Mouse (Mus musculus) lung, embryonic 15.5 days (tissue): ENCODE data around the gene Cd44. TPM values are rescaled to one million over a fixed set of nuclear protein-coding genes. Genes with fewer than 3 reads are reported as not detected.

Source experiments
- ATAC-seq: fragments of 200-750 bp; cut with Nextera tagmentation; 2 replicates; pipeline ENCODE4 v1.8.0; 2017; ENCODE audit warnings: moderate number of reproducible peaks, borderline replicate concordance; ENCODE audit not compliant: low FRiP score, low TSS enrichment; ENCODE audit errors: extremely low read depth
- H3K27ac ChIP-seq: fragments of 300-500 bp; sonication (generic); 2 replicates; pipeline ENCODE4 v1.5.1; 2015; ENCODE audit warnings: moderate library complexity, mild to moderate bottlenecking, inconsistent platforms
- H3K27me3 ChIP-seq: fragments of 300-500 bp; sonication (generic); 2 replicates; pipeline ENCODE4 v1.6.1; 2015; ENCODE audit warnings: inconsistent platforms
- H3K36me3 ChIP-seq: fragments of 300-500 bp; sonication (generic); 2 replicates; pipeline ENCODE4 v1.6.1; 2015; ENCODE audit warnings: inconsistent platforms
- H3K4me1 ChIP-seq: fragments of 300-500 bp; sonication (generic); 2 replicates; pipeline ENCODE4 v1.6.1; 2015; ENCODE audit warnings: inconsistent platforms
- H3K4me2 ChIP-seq: fragments of 300-500 bp; sonication (generic); 2 replicates; pipeline ENCODE4 v1.6.1; 2015; ENCODE audit warnings: inconsistent platforms, mild to moderate bottlenecking, moderate library complexity
- H3K4me3 ChIP-seq: fragments of 300-500 bp; sonication (generic); 2 replicates; pipeline ENCODE4 v1.5.1; 2015; ENCODE audit warnings: mild to moderate bottlenecking, inconsistent platforms
- H3K9ac ChIP-seq: fragments of 300-500 bp; sonication (generic); 2 replicates; pipeline ENCODE4 v1.6.1; 2015; ENCODE audit warnings: inconsistent platforms
- H3K9me3 ChIP-seq: fragments of 300-500 bp; sonication (generic); 2 replicates; pipeline ENCODE4 v1.6.1; 2016; ENCODE audit warnings: inconsistent platforms
- WGBS: fragments of 180-500 bp; shearing (Covaris S2); methylation state at CpG from one replicate; pipeline ENCODE4 v1.1.7; 2015; 5-methylcytosine and 5-hydroxymethylcytosine counted together
- polyA plus RNA-seq: library from polyadenylated mRNA; unstranded; fragments of >200 nt; fragmentation: Nextera tagmentation; extraction: Ambion mirVana; gene quantifications from 2 replicates; pipeline ENCODE4 v1.2.1, GENCODE M21; 2015

The Cd44 gene
- polyA plus RNA-seq = 30.0 and 30.9 TPM in 2 replicates

DNA sequence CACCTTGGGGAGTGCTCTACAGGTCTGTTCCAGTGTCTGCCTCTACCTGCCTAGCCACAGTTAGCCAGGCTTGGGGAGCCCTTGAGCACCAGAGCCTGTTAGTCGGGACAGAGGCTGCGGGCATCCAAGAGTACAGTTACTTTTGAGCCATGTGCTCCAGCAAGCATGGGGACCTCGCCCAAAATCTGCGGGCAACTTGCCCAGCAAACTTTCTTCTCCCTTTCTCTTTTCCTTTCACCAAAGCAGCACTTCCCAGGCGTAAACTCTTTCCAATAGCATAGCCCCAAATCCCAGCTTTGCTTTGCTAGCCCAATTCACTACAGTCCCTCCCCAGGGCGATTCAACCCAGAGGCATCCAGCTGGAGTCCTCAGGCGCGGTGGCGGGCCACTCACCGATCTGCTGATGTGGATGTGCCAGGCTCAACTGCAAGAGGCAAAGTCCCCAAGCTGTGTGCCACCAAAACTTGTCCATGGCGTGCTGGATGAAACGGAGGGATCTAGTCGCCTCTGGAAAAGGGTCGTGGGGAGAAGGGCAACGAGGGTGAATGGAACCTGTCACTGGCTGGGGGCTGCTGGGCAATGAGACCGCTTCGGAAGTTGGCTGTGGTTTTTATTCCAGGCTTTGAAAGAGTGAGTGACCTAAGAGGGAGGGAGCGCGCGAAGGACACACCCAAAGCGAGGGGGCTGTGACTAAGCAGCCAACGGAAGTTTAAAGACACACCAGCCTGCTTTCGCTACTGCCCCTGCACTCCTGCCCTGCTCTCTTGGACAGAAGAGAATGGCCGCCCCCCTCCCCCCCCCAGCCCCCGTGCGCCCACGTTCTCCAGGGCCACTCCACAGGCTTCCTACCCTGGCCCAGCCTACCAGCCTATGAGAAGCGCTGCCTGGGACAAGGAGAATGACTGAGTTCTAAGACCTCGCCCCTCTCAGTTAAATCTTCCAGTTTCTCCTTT is at the start of gene Cd44:
Gene Cd44, minus strand, starts transcription at position 791 of the 953 bp plus-strand sequence.
- H3K9ac ChIP-seq = peak within 1 kb of the TSS; percentile 53
- no peaks in the 10 kb centered on the region for H3K27me3 ChIP-seq
- peaks cover 28% of the 10 kb centered on the region for H3K4me1 ChIP-seq
- peak within 1 kb of the TSS; percentile 73 for H3K4me2 ChIP-seq
- no peaks in the 10 kb centered on the region for H3K9me3 ChIP-seq
- 1% methylated on average over 29 of the region's 29 CpGs for WGBS
- ATAC-seq = peak; percentile 92
- H3K4me3 ChIP-seq = peak within 1 kb of the TSS; percentile 56
- H3K27ac ChIP-seq = peak within 1 kb of the TSS; percentile 63
- H3K36me3 ChIP-seq = no peaks in the 10 kb centered on the region

DNA sequence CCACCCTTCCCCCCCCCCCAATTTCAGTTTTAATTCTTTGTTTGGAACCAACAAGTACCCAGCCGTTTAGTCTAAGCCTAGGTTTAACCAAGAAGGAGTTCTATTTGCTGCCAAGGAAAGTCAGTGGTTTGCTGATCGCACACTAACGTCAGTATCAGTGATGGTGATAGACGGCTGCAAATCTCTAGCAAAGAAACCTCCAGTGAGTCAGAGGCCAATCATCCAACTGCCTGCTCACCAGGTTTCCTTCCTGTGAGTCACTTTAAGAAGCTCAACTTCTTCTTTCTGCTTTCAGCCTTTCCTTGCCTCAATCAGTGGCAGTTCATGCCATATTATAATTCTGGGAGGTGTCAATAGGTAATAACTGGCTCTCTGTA is 47.0 kb upstream of the Cd44 start:
- Histone ChIP-seq H3K27ac (no peak overlapping the region), H3K9ac (no peak overlapping the region), H3K9me3 (no peaks in the 10 kb centered on the region), H3K36me3 (no peaks in the 10 kb centered on the region), H3K27me3 (no peaks in the 10 kb centered on the region), H3K4me3 (no peak overlapping the region), H3K4me1 (0 out of 2 replicates have a peak, but pooled peaks cover 4% of the 10 kb centered on the region), H3K4me2 (no peak overlapping the region)
- 78% methylated on average over 4 of the region's 4 CpGs for WGBS
- ATAC-seq = no peak

DNA sequence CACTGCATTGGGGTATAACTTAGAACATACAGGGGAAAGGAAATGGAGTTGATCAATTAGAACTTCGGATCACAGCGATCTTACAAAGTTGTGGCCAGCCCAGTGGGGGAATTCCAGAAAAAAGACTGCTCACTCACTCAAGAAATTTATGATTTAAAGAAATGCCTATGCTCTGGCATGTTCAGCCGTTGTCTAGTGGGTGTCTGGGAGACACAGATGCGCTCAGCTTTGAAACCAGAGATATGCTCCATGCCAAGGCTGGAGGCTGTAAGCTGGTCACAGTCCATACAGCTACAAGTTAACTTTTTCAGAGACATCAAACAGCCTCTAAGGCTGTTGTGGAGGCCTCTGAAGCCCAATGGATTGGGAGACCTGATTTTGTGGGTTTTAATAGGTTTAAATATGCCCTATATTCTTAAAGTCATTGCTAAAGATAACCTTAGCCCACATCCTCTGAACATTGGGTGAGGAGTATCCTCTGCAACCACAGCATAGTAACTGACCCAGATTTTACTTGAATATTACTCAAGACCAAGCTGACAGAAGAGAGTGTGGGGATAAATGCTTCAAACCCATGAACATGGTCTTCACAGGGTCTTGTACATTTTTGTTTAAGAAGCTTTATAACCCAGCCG is 46.5 kb upstream of the Cd44 start:
- WGBS = 88% methylated on average over 5 of the region's 5 CpGs
- H3K27me3 ChIP-seq = no peaks in the 10 kb centered on the region
- H3K4me2 ChIP-seq = no peak overlapping the region

DNA sequence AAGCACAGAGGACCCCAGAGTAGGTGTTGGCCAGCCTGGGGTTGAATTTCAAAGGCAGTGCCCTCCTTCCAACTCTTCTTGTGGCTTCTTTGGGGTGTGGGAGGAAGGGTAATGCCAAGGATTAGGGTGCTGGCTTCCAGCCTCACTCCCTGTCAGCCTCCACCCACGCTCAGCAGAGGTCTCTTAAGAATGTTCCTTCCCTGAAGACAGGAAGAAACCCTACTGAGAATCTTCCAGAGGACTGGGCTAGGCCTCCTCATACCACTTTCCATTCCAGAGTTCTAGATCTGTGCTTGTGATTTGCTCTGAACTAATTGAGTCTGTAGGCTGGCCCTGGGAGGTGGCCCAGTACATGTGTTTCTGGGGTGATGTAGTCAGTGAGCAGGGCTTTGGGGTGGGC is 43.6 kb upstream of the Cd44 start:
- Histone ChIP-seq H3K4me2 (no peak overlapping the region), H3K9ac (no peak overlapping the region), H3K27me3 (no peaks in the 10 kb centered on the region), H3K4me3 (no peak overlapping the region), H3K4me1 (0 out of 2 replicates have a peak, but pooled peaks cover 4% of the 10 kb centered on the region), H3K9me3 (no peaks in the 10 kb centered on the region), H3K36me3 (no peaks in the 10 kb centered on the region), H3K27ac (no peak overlapping the region)
- no peak for ATAC-seq
- 52% methylated on average over 1 of the region's 1 CpGs for WGBS

More for the DNA sequence above, 46.5 kb upstream of the Cd44 start:
- H3K4me3 ChIP-seq = no peak overlapping the region
- H3K36me3 ChIP-seq = no peaks in the 10 kb centered on the region
- H3K27ac ChIP-seq = no peak overlapping the region
- no peak for ATAC-seq
- H3K9me3 ChIP-seq = no peaks in the 10 kb centered on the region
- H3K4me1 ChIP-seq = 0 out of 2 replicates have a peak, but pooled peaks cover 4% of the 10 kb centered on the region
- H3K9ac ChIP-seq = no peak overlapping the region

DNA sequence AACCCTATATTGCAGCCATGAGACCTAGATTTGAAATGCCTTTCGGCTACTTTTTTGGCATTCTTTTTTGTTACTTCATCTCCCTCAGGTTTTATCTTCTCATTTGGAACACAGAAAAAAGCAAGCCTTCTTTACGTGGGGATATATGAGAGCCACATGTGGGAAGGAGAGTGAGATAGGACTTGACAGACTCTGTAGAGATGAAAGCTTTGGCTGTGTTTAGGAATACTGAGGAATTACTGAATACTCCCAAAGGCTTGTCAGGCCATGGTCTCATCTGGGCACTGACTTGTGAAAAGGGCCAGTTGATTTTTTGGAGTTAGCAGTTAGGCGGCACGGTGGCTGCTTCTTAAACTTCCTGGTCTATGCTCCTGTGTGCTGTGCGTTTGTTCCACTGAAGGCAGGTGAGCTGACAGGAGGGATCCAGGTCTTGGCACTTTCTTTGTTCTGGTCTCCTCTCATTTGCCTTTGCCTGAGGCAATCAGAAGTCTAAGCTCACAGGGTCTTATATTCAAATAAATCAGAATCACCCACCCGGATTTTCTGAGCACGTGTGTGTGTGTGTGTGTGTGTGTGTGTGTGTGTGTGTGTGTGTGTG is 43.0 kb upstream of the Cd44 start:
- no peak for ATAC-seq
- H3K4me3 ChIP-seq = no peak overlapping the region
- no peak overlapping the region for H3K9ac ChIP-seq
- no peak overlapping the region for H3K27ac ChIP-seq
- H3K4me2 ChIP-seq = no peak overlapping the region
- H3K4me1 ChIP-seq = 0 out of 2 replicates have a peak, but pooled peaks cover 4% of the 10 kb centered on the region
- no peaks in the 10 kb centered on the region for H3K9me3 ChIP-seq
- no peaks in the 10 kb centered on the region for H3K36me3 ChIP-seq
- WGBS = 52% methylated on average over 7 of the region's 7 CpGs
- H3K27me3 ChIP-seq = no peaks in the 10 kb centered on the region

DNA sequence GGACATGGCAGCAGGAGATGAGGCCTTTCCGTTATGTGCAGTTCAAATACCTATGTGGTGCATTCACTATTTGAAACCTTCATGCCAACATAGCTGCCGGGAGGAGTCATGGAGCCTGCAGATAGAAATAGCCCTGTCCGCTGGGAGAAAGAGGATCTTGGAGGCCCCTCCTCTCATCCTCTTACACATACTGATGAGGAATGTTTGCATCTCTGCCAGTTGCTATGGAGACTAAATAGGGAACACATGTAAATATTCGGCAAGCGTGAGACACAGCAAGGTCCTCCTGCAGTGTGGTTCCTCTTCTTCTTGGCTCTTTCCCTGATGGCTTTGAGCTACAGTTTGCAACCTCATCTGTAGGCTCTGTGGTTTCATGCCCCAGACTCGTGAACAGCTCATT is 42.5 kb upstream of the Cd44 start:
- Histone ChIP-seq H3K4me3 (no peak overlapping the region), H3K9me3 (no peaks in the 10 kb centered on the region), H3K27me3 (no peaks in the 10 kb centered on the region), H3K36me3 (no peaks in the 10 kb centered on the region), H3K4me1 (0 out of 2 replicates have a peak, but pooled peaks cover 4% of the 10 kb centered on the region), H3K9ac (no peak overlapping the region), H3K4me2 (no peak overlapping the region), H3K27ac (no peak overlapping the region)
- ATAC-seq = peak; percentile 82
- 31% methylated on average over 6 of the region's 6 CpGs for WGBS

DNA sequence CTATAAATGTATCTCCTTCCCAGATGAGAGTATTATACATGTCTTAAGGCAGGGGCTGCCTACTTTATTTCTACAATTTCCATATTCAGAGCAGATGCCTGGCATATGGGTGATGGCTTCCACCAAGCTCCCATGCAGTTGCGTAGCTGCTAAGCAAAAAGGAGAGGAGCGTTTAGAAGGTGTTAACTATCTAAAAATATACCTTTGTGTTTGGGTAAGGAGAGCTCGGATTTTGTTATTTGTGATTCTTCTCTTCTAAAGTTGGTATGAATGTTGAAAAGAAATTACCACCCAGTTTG is 41.3 kb upstream of the Cd44 start:
- ATAC-seq = no peak
- Histone ChIP-seq H3K9ac (no peak overlapping the region), H3K4me1 (0 out of 2 replicates have a peak, but pooled peaks cover 4% of the 10 kb centered on the region), H3K4me2 (no peak overlapping the region), H3K27me3 (no peaks in the 10 kb centered on the region), H3K9me3 (no peaks in the 10 kb centered on the region), H3K4me3 (no peak overlapping the region), H3K27ac (no peak overlapping the region), H3K36me3 (no peaks in the 10 kb centered on the region)
- 89% methylated on average over 3 of the region's 3 CpGs for WGBS

DNA sequence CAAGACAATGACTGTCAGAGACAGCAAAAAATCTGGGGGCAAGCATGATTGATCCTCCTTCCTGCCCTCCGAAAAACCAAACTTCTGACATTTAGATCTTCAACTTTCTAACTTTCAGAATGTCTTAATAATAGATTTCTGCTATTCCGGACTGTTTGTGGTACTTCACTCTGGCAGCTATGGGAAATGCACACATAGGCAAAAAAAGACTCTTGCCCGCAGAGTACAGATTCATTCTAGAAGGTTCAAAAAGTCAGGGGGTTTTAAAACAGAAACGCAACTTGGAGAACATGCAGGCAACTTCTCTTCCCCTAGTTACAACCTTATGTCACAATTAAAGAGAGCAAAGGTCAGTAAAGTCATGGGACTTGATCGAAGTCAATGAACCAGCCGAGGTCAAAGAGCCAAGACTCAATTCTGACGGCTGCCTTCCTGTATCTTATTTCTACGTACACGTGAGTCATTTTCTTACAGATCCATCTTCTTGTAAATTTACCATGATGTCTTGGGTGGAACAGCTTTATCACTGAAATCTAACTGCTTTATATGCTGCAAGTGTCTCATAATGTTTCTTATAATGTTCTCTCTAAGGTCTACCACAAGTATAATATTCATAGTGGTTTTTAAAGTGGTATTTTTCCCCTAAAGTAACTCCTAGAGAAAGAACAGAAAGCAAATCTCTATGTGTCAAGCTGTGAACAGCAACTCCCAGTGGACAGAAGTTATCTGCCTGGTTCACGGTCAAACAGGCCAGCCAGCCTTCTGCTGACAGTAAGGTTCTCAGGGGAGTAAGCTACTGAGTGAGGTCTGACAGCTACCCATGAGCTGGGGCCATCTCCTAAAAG is 40.7 kb upstream of the Cd44 start:
- WGBS = 71% methylated on average over 10 of the region's 10 CpGs
- no peak for ATAC-seq
- Histone ChIP-seq H3K27ac (no peak overlapping the region), H3K4me1 (peaks cover 4% of the 10 kb centered on the region; the same call in 1 of the 2 replicates), H3K36me3 (no peaks in the 10 kb centered on the region), H3K27me3 (no peaks in the 10 kb centered on the region), H3K4me2 (no peak overlapping the region), H3K4me3 (no peak overlapping the region), H3K9me3 (no peaks in the 10 kb centered on the region), H3K9ac (no peak overlapping the region)

DNA sequence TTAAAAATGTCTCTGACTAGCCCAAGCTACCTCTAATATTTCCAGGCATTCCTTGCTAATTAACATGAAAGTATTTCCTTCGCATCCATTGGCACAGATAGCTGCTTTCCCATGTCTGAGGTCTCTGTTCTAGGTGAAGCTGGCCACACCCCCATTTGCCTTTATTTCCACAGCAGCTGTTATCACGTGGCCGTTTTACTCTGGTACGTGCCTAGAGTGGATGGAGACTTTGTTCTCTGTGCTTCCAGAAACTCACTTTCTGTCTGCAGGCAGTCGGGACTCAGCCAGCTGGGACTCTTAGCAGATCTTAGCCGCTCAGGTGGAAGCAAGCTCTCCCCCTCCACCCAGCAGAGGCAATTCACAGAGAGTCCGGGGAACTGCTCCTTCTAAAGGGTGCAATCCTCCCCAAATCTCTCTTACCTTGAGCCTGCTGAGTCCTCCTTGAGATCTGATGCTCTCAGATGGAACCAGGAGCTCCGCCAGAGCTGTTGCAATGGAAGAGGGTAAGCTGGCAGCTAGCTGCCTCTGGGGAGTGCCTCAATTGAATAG is 39.4 kb upstream of the Cd44 start:
- Histone ChIP-seq H3K27me3 (no peaks in the 10 kb centered on the region), H3K4me1 (peaks cover 9% of the 10 kb centered on the region; the same call in 1 of the 2 replicates), H3K36me3 (no peaks in the 10 kb centered on the region), H3K4me2 (no peak overlapping the region), H3K9me3 (no peaks in the 10 kb centered on the region), H3K27ac (no peak overlapping the region), H3K9ac (no peak overlapping the region), H3K4me3 (no peak overlapping the region)
- no peak for ATAC-seq
- 50% methylated on average over 8 of the region's 8 CpGs for WGBS

DNA sequence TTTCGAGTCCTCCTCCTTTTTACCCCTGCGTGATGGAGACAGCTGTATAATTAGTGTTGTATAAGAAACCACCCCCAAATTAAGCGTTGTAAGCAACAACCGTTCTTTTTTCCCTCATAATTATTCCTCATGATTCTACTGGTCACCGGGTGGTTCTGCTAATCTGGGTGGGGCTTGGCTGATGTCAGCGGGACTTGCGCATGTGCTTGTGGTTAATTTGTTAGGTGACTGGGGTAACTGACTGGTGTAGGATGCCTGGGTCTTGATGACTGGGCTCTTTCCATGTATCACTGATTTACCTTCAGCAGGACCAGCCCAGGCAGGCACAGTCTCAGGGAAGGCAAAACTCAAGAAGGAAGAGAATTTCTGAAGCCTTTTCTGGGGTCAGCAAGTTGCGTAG is 38.7 kb upstream of the Cd44 start:
- H3K36me3 ChIP-seq = no peaks in the 10 kb centered on the region
- no peak overlapping the region for H3K9ac ChIP-seq
- 82% methylated on average over 8 of the region's 8 CpGs for WGBS
- H3K4me3 ChIP-seq = no peak overlapping the region
- no peaks in the 10 kb centered on the region for H3K9me3 ChIP-seq
- H3K27me3 ChIP-seq = no peaks in the 10 kb centered on the region
- H3K4me1 ChIP-seq = peaks cover 9% of the 10 kb centered on the region; the same call in 1 of the 2 replicates
- no peak overlapping the region for H3K4me2 ChIP-seq
- H3K27ac ChIP-seq = no peak overlapping the region
- no peak for ATAC-seq

DNA sequence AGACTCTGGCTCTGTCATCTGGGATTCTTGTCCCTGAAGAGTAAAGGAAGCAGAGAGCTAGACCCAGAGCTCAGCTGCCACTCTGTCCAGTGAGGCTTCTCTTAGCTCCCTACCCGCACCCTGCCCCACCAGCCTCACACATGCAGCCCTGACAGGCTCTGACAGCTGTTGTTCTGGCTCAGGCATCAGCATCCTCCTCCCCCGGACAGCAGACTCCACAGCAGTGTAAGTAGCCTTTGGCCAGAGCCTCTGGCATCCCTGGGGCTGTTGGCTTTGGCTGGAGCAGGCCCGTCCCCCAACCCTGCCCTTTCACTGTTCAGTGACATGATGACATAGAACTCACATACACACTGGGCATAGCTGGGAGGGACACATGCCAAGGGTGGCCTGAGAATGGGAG is 35.4 kb upstream of the Cd44 start:
- Histone ChIP-seq H3K36me3 (no peaks in the 10 kb centered on the region), H3K4me2 (no peak overlapping the region), H3K9ac (no peak overlapping the region), H3K4me3 (no peak overlapping the region), H3K27me3 (no peaks in the 10 kb centered on the region), H3K9me3 (no peaks in the 10 kb centered on the region), H3K27ac (no peak overlapping the region; the same call in 1 of the 2 replicates), H3K4me1 (peaks cover 6% of the 10 kb centered on the region; the same call in 1 of the 2 replicates)
- ATAC-seq = peak; percentile 80
- WGBS = 38% methylated on average over 3 of the region's 3 CpGs
